8 mouse cellular contexts compared by ENCODE assay signal in the genomic region with DNA sequence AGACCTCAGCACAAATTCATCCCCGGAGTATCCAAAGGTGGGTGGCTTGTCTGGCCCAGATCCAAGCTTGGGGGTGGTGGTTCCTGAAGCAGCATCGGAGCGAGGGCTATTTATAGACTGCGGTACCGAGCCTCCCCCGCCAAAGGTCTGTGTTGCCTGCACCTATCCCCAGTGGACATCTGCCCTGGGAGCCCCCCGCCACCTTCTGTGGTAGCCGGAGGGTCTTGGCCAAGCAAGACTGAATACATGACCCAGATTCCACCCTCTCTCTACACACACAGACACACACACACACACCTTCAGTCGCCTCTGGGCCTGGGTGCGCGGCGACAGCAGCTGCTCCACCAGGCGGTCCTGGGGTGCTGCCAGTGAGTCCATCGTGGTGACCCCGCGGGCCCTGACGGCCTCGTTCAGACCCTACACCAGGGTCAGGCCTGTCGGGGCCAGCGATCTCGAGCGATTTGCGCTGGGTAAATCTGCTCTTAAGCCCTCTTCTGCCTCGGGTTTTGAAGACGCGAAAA. TPM values are rescaled to one million over a fixed set of nuclear protein-coding genes. Genes with fewer than 3 reads are reported as not detected.
DNase-seq lines count a peak whose midpoint lies in the region; ATAC-seq and TF ChIP-seq lines count a peak whose summit lies in the region.

No protein-coding gene starts in this region.

- H3K4me1 ChIP-seq in lung, embryonic 16.5 days (replicated peaks; ENCODE audit: control insufficient read depth, insufficient read depth, low read length) = peaks cover 26% of the 10 kb centered on the region
- H3K4me1 ChIP-seq in heart, postnatal 0 days (ENCODE audit: control insufficient read depth, insufficient read depth) = 0 out of 2 replicates have a peak, but pooled peaks cover 5% of the 10 kb centered on the region
- peaks cover 39% of the 10 kb centered on the region for H3K4me1 ChIP-seq in limb, embryonic 14.5 days (ENCODE audit: control insufficient read depth, insufficient read depth, low read length)

- 23% methylated on average over 26 of the region's 26 CpGs for WGBS in lung, embryonic 16.5 days
- WGBS in heart, postnatal 0 days = 8% methylated on average over 26 of the region's 26 CpGs
- 14% methylated on average over 26 of the region's 26 CpGs for WGBS in limb, embryonic 14.5 days

- peaks cover 54% of the 10 kb centered on the region for H3K27me3 ChIP-seq in lung, embryonic 16.5 days (ENCODE audit: control insufficient read depth, insufficient read depth, low read depth, low read length)
- H3K27me3 ChIP-seq in heart, postnatal 0 days (ENCODE audit: control insufficient read depth, insufficient read depth, low read length) = peaks cover 77% of the 10 kb centered on the region
- peaks cover 52% of the 10 kb centered on the region for H3K27me3 ChIP-seq in limb, embryonic 14.5 days (ENCODE audit: control insufficient read depth, insufficient read depth, low read length)

- TF ChIP-seq POLR2A in limb, embryonic 14.5 days (IDR thresholded peaks at IDR 0.05; ENCODE audit: borderline replicate concordance, extremely low read depth, insufficient read depth, insufficient read length) = no peak

- peak; percentile 3; the same call in 1 of the 2 replicates for ATAC-seq in lung, embryonic 16.5 days (ENCODE audit: low read depth)
- no peak for ATAC-seq in heart, postnatal 0 days (ENCODE audit: insufficient read depth, low read depth)
- ATAC-seq in limb, embryonic 14.5 days (ENCODE audit: low FRiP score, low read depth) = 0 out of 2 replicates have a peak, but pooled peaks have one; percentile 0

- no peak overlapping the region for H3K27ac ChIP-seq in lung, embryonic 16.5 days (ENCODE audit: low read length)
- H3K27ac ChIP-seq in heart, postnatal 0 days (ENCODE audit: low read depth) = no peak overlapping the region
- H3K27ac ChIP-seq in limb, embryonic 14.5 days (replicated peaks; ENCODE audit: low read depth, low read length) = no peak overlapping the region

- peak overlapping the region; percentile 56 for H3K4me3 ChIP-seq in lung, embryonic 16.5 days (ENCODE audit: low read length)
- H3K4me3 ChIP-seq in heart, postnatal 0 days (ENCODE audit: low read depth, low read length) = peak overlapping the region; percentile 43
- H3K4me3 ChIP-seq in limb, embryonic 14.5 days (replicated peaks; ENCODE audit: low read length) = peak overlapping the region; percentile 52

- no peak for TF ChIP-seq CTCF in heart, postnatal 0 days (IDR thresholded peaks at IDR 0.05; ENCODE audit: low read depth)

- no peaks in the 10 kb centered on the region for H3K9me3 ChIP-seq in lung, embryonic 16.5 days (ENCODE audit: control insufficient read depth, low read length)
- no peaks in the 10 kb centered on the region for H3K9me3 ChIP-seq in heart, postnatal 0 days (replicated peaks; ENCODE audit: control insufficient read depth, low read length)
- no peaks in the 10 kb centered on the region for H3K9me3 ChIP-seq in limb, embryonic 14.5 days (ENCODE audit: control insufficient read depth, low read length)

- TF ChIP-seq EP300 in heart, postnatal 0 days (IDR thresholded peaks at IDR 0.05; ENCODE audit: low read depth) = no peak

- peak overlapping the region; percentile 94 for H3K4me2 ChIP-seq in lung, embryonic 16.5 days (ENCODE audit: low read depth, low read length)
- H3K4me2 ChIP-seq in heart, postnatal 0 days (ENCODE audit: low read depth, low read length) = peak overlapping the region; percentile 66
- peak overlapping the region; percentile 92 for H3K4me2 ChIP-seq in limb, embryonic 14.5 days (replicated peaks; ENCODE audit: low read depth, low read length, severe bottlenecking)

- peak overlapping the region; percentile 62 for H3K9ac ChIP-seq in lung, embryonic 16.5 days (ENCODE audit: low read length)
- no peak overlapping the region for H3K9ac ChIP-seq in heart, postnatal 0 days (replicated peaks; ENCODE audit: low read depth, low read length)
- peak overlapping the region; percentile 59 for H3K9ac ChIP-seq in limb, embryonic 14.5 days (ENCODE audit: low read depth, low read length, severe bottlenecking)

- DNase-seq in lung, postnatal 25 days (ENCODE audit: low spot score) = no peak
- DNase-seq in cerebellum, postnatal 36 days = peak; percentile 39 to 45
- no peak for DNase-seq in heart, postnatal 0 days (ENCODE audit: low spot score)
- no peak for DNase-seq in limb, embryonic 14.5 days (ENCODE audit: low spot score)
- DNase-seq in right cerebral cortex, postnatal 14 days = peak; percentile 85
- DNase-seq in gastrocnemius, adult 18-20 months (ENCODE audit: low spot score) = no peak
- DNase-seq in spleen, postnatal 36 days (ENCODE audit: low spot score in 2 of 2) = no peak

- H3K36me3 ChIP-seq in lung, embryonic 16.5 days (ENCODE audit: control insufficient read depth, insufficient read depth, low read length) = no peaks in the 10 kb centered on the region; the same call in 1 of the 2 replicates
- H3K36me3 ChIP-seq in heart, postnatal 0 days (replicated peaks; ENCODE audit: control insufficient read depth, insufficient read depth, low read length) = no peaks in the 10 kb centered on the region
- H3K36me3 ChIP-seq in limb, embryonic 14.5 days (ENCODE audit: control insufficient read depth, insufficient read depth, low read length) = peaks cover 38% of the 10 kb centered on the region

RNA-seq across cellular contexts. Expression of a gene that starts 0.4 kb away (rescaled TPM):
- polyA plus RNA-seq in lung, embryonic 16.5 days (2015; fragmentation: Nextera tagmentation; extraction: Ambion mirVana) = 3.6 and 4.2 TPM in 2 replicates
- total RNA-seq in heart, postnatal 0 days (2014; rRNA removed; ENCODE audit: low replicate concordance) = not detected in 2 replicates
- 0.32 and 0.34 TPM in 2 replicates for polyA plus RNA-seq in heart, postnatal 0 days (2015; fragmentation: Nextera tagmentation; extraction: Ambion mirVana)
- polyA plus RNA-seq in limb, embryonic 14.5 days (2012; rRNA removed) = 34.5 and 42.9 TPM in 2 replicates
- 1.9 and 2.7 TPM in 2 replicates for polyA plus RNA-seq in limb, embryonic 14.5 days (2014; fragmentation: Nextera tagmentation; extraction: Ambion mirVana)
- total RNA-seq in gastrocnemius, adult 18-20 months (2021) = under 1 TPM in 1 of 2 experiments, not detected in 1; 0.47 TPM

RNA-seq across cellular contexts. Expression of a gene that starts 3.6 kb away (rescaled TPM):
- 2.0 and 2.2 TPM in 2 replicates for polyA plus RNA-seq in lung, embryonic 16.5 days (2015; fragmentation: Nextera tagmentation; extraction: Ambion mirVana)
- total RNA-seq in heart, postnatal 0 days (2014; rRNA removed; ENCODE audit: low replicate concordance) = 2.1 and 5.4 TPM in 2 replicates
- 3.0 TPM in 2 replicates for polyA plus RNA-seq in heart, postnatal 0 days (2015; fragmentation: Nextera tagmentation; extraction: Ambion mirVana)
- 3.0 and 4.5 TPM in 2 replicates for polyA plus RNA-seq in limb, embryonic 14.5 days (2012; rRNA removed)
- 3.7 and 4.3 TPM in 2 replicates for polyA plus RNA-seq in limb, embryonic 14.5 days (2014; fragmentation: Nextera tagmentation; extraction: Ambion mirVana)
- total RNA-seq in gastrocnemius, adult 18-20 months (2021) = not detected

RNA-seq across cellular contexts. Expression of a gene that starts 3.9 kb away (rescaled TPM):
- 21.1 and 22.2 TPM in 2 replicates for polyA plus RNA-seq in lung, embryonic 16.5 days (2015; fragmentation: Nextera tagmentation; extraction: Ambion mirVana)
- 8.7 and 12.3 TPM in 2 replicates for total RNA-seq in heart, postnatal 0 days (2014; rRNA removed; ENCODE audit: low replicate concordance)
- polyA plus RNA-seq in heart, postnatal 0 days (2015; fragmentation: Nextera tagmentation; extraction: Ambion mirVana) = 3.8 and 5.5 TPM in 2 replicates
- polyA plus RNA-seq in limb, embryonic 14.5 days (2012; rRNA removed) = 94.5 and 97.4 TPM in 2 replicates
- 43.4 and 44.0 TPM in 2 replicates for polyA plus RNA-seq in limb, embryonic 14.5 days (2014; fragmentation: Nextera tagmentation; extraction: Ambion mirVana)
- 1 to 10 TPM; 2.4 to 4.4 TPM for total RNA-seq in gastrocnemius, adult 18-20 months (2021)

RNA-seq across cellular contexts. Expression of a gene that starts 35.4 kb away (rescaled TPM):
- polyA plus RNA-seq in lung, embryonic 16.5 days (2015; fragmentation: Nextera tagmentation; extraction: Ambion mirVana) = 5.5 and 6.2 TPM in 2 replicates
- total RNA-seq in heart, postnatal 0 days (2014; rRNA removed; ENCODE audit: low replicate concordance) = 2.1 TPM in 1 of 2 replicates, not detected in the other
- 0.11 and 0.14 TPM in 2 replicates for polyA plus RNA-seq in heart, postnatal 0 days (2015; fragmentation: Nextera tagmentation; extraction: Ambion mirVana)
- 12.1 and 16.0 TPM in 2 replicates for polyA plus RNA-seq in limb, embryonic 14.5 days (2012; rRNA removed)
- polyA plus RNA-seq in limb, embryonic 14.5 days (2014; fragmentation: Nextera tagmentation; extraction: Ambion mirVana) = 8.0 and 8.7 TPM in 2 replicates
- total RNA-seq in gastrocnemius, adult 18-20 months (2021) = 10 to 100 TPM in 1 of 2 experiments, 1 to 10 TPM in 1; 9.3 to 20.9 TPM

Comparison
In these comparisons a context has a peak if more than half of its experiments do, and no peak if none do; other contexts are left out.
1. DNase-seq: peak in cerebellum, postnatal 36 days (2 of 2) and right cerebral cortex, postnatal 14 days (single experiment); none in lung, postnatal 25 days (single experiment), heart, postnatal 0 days (single experiment), limb, embryonic 14.5 days (single experiment), gastrocnemius, adult 18-20 months (single experiment) and spleen, postnatal 36 days (0 of 2).
2. Peak in every context shown above with its lines, with median percentiles within 50 percentile points of each other: H3K4me2 ChIP-seq and H3K4me3 ChIP-seq.